Mouse (Mus musculus) adrenal gland, postnatal 36 days (tissue): ENCODE data around the gene Pard3. TPM values are rescaled to one million over a fixed set of nuclear protein-coding genes. Genes with fewer than 3 reads are reported as not detected.

Source experiments
- DNase-seq, 2 experiments: peaks; one replicate each; pipeline ENCODE4 v3.0.0; 2021; ENCODE audit warnings: mixed read lengths in 1 of 2
- total RNA-seq, 2 experiments: library from RNA; stranded (reverse); gene quantifications; 2 replicates each; pipeline ENCODE4 v1.2.3; 2021

Pard3 gene
- total RNA-seq, 2 experiments from 2014 or later = 40.4 to 41.3 TPM

DNA sequence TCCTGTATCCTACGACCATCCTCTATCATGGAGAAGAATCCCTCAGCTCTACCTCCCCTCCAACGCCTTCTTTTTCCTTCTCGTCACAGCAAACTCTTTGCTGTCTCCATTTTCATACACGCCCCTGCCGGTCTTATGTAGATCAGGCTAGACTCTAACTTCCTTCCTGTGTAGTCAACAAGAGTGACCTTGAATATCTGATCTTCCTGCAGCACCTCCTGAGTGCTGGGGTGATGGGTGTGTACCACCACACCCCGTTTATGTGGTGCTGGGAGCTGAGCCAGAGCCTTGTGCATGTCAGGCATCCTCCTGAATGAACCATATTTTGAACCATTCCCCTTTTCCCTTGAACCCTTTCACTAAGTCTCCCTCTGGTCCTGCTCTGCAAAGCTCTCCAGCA lies 372.3 kb downstream of the Pard3 start:
- DNase-seq = no peak

DNA sequence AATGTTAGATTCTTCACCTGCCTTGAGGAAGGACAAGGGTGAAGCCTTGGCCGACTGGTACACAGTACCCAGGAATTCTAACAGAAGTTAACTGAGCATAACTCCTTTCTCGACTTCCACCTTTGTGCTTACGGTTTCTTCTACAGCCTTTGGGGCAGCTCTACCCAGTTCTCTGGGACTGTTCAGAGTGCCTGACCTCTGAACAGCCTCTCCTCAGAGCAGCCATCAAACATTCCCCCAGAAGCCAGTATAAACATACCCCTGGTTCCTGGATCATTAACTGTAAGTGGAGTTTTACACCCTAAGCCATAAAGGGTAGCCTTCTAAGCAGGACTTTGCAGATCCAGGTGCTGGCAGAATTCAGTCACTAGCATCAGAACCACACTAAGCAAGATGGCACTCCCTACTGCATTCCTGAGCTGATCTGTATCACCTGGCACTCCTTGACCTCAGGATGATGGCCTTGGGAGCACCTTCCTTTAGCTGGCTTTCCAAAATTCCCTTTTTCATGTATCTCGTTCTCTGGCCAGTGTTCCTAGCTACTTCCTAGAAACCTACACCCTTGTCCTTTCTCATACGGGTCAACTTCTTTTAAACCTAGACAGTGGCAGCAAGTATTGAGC lies 374.0 kb downstream of the Pard3 start:
- no peak for DNase-seq

DNA sequence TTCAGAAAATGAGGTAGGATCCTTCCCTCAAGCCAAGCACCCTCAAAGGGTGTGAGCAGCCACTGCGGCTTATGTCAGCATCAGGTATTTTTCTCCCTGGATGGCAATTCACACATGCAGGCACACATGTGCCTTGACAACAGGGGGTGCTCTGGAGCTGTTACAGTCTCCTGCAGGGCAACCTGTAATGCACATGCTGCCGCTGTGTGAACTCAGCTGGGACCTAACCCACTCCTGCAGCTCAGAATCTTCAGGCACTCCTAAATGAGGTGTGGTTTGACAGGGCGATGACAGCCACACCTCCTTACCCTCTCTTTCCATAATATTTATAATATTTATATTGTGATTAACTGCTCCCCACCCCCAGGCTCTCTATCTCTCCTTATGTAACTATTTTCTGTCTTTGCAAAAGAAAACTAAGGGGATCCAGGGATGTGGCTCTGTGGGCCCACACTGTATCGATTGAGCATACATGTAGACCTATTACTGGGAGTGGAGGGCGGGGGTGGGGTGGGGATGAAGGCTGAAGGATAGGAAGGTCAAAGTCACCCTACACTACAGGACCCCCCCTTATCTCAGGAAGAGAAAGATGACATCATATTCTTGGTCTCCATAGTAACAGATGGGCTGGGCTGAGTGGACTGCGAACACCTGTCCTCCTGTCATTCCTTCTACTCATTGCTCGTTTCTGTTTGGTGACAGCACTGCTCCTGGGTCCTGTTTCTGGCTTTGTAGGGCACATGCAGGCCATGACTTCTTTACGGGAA lies 375.1 kb downstream of the Pard3 start:
- peak; percentile 2 to 26 for DNase-seq

DNA sequence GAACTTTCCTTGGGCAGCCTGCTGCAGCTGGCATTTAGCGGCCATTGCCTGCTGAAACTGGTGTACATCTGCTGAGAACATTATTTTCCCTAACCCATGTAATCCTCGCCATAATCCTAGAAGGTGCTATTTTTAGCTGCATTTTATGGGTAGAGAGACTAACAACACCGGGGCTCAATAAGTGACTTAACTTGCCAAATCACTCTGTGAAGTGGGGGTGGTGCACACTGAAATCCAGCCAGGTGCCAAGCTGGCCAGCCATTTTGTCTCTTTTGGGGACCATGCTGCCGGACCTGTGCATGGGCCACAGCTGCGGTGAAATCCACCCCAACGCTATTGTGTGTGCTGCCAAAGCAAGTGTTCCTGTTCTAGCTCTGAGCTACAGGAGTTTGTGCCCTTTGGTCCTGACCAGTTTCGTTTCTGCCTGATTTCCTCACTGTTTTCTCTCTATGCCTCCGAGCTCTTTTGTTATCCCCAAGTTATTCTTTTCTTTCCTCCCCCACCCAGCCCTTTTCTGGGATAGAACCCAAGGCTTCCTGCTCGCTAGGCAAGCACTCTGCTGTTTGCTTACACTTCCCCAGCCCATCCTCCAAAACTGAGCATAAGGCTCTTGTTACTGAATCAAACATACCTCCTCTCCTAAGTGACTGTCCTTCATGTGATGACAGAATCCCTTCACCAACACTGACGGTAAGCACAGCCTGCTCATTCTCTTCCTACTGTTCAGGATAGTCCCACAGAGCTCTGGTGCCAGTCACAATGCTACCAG lies 375.9 kb downstream of the Pard3 start:
- no peak for DNase-seq

DNA sequence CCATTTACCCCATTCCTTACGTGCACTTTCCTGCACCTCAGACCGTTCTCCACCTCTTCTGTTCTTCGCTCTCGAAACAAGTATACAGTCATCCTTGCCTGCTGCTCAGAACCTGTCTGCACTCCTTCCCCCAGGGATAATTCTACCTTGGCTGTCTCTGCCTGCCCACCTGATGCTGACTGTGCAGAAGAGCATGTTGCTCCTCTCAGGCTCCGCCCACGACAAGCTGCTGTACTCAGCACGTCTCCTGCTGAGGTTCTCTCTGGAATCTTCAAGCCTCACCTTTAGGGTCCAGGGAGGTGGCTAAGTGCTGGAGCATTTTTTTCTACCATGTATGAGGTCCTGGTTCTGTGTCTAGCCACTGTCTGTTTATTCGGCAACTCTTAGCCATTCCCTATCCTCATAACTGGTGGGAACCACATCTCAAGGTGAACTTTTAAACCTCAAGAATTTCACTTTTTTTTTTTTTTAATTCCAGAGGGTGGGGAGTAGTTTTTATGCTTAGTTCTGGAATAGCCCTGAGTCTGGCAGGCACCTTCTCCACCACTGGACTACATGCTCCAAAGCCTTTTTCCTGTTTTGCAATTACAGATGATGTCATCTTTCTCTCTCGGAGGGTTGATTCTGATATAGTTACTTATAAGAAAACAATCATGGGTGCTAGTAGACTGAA lies 376.6 kb downstream of the Pard3 start:
- DNase-seq = no peak

DNA sequence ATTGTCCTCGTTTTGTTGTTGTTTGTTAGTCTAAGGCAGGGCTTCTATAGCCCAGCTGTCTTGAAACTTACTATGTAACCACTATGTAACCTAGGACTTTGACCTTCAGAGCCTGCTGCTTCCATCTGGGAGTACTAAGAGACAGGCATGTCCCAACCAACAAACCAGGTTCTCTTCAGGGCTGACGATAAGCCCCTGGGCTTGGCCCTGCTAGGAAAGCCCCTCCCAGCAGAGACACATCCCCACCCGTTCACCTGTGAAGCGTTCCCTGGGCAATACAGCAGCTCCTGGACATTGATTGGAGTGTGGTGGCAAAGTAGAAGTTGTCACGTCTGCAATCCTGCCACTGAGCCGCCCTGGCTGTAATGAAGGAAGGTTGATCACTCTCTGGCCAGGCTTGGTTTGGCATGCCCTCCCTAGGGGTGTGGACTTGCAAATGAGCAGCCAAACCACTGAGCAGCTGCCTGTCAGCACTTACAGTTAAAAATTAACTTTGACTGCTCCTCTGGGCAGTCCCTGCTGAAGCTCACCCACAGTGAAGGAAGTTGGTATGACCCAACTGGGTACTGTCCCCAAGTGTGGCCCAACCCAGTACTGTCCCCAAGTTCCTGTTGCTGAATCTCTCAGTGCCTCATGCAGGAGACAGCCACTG lies 377.3 kb downstream of the Pard3 start:
- DNase-seq = peak; percentile 25 to 49

DNA sequence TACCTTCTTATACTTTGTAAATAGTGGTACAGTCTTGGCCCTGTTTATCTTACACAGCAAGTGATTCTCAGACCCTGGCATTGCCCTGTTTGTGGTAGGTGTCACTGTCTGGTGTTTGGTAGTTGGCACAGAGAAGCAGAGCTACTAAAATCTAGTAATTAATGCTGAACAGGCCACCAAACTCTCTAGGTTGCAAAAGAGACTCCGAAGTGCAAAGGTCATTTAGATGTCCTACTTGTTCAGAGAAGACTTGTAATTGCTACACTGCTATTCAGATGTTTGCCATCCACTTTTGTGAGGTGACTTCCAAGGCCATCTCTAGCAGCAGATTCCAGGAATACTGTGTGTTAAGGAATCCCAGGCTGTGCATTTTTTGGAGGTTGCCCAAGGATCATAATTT lies 383.7 kb downstream of the Pard3 start:
- no peak for DNase-seq

DNA sequence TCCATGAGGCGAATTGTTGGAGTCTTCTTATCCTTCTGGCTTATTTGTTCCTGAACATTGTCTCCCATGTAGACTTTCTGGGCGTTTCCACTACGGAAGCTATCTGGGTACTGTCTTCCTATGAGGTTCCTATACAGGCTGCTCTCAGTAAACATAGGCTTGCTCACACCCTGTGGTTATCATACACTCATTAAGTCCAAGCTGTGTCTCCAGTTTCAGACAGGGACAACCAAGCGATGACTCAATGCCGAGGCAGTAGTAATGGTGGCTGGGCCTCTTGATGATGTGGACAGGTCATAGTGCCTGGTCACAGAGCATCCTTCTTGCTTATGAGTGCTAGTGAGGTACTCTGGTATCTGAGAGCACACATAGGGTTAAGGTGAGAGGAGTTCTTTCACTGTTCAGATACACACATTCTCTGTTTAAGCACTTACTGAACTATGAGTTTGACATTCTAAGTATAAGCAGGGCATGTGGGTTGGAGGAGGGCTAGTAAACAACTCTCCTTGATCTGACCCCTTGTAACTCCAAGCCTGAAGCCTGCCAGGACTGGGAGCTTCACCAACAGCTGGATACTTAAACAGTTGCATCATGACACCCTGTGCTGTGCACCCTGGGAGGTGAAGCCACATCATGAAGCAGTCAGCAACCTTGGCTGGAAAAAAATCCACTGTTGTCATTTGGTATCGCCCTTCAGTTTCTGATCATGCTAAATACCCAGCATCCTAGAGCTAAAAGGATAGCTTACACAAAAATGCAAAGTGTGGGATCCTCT lies 385.6 kb downstream of the Pard3 start:
- DNase-seq = no peak

DNA sequence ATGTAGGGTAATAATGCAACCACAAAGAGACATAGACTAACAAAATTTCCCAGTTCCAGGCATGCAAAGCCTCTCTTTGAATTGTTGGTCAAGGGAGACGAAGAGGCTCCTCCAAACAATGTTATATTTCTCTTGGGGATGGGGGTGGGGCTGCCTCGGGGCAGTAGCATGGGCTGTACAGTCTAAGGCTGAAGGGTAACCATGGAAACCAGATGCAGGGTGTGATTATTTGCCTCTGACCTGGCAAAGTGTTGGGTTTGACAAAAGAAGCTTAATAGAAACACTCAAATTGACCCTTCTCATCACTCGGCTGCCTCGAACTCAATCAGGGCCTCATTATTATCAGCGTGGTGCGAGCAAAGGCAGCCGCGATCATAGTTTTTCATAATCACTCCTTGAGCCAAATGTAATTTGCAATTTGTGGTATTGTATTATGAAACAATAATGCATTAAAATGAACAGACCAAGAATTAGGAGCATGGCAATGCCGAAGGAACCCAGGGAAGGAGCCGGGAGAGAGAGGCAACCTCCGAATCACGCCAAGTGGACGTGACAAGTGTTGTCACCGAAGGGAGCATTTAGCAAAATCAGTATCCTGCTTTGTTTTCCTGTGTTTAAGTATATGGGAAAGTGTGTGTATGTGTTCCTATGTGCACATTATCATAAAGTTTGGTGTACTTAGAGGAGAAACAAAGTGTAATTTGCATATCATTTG lies 387.4 kb downstream of the Pard3 start:
- no peak for DNase-seq

DNA sequence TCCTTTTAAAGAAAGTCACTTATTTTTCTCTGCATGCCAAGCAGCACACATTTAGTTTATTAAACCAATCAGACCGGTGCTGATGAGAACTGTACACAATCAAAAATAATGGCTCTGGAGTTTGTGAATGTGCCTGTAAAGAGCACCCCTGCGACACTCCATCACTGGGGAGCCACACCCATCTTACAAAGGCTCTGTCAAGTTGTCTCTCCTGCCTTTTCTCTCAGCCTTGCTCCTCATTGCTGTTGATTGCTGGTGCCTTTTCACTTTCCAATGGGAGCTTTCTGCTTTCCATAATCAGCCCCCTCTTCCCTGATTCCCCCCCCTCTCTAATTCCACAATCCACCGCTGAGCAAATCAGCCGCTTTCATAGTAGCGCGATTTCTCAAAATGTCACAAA lies 388.7 kb downstream of the Pard3 start:
- DNase-seq = no peak

DNA sequence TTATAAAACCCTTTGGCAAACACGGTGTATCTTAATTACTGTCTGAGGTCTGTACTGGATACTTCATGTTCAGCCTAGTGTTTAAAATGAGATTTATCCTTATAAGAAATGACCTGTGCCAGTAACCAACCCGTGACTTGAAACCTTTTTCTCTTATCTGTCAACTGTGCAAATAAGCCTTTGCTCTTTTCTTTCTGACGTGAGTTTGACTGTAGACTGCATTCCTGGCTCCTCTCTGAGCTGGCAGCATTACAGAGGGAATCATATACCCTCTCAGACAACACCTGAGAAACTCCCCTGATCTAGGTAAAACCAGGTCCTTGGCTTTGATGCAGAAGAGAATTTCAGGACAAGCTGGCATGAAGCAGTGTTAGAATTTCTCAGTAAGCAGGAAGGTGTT lies 394.2 kb downstream of the Pard3 start:
- DNase-seq = no peak

DNA sequence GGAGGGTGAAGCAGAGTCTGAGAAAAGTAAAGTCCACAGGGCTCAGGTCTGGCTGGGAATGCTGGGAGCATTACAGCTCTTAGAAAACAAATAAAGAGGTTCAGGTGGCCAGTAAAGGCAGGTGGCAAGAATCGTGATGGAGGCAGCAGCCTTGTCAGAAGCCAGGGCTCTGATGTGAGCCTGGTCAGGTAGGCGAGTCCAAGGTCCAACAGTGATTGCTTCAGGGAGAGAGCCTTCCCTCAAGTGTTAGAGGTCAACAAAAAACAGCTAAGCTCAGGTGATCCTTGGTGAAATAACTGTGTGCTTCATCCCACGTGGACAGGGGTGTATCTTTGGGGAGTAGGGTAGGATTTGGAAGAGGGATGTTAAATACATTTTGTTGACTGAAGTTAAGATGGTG lies 397.5 kb downstream of the Pard3 start:
- DNase-seq = no peak

DNA sequence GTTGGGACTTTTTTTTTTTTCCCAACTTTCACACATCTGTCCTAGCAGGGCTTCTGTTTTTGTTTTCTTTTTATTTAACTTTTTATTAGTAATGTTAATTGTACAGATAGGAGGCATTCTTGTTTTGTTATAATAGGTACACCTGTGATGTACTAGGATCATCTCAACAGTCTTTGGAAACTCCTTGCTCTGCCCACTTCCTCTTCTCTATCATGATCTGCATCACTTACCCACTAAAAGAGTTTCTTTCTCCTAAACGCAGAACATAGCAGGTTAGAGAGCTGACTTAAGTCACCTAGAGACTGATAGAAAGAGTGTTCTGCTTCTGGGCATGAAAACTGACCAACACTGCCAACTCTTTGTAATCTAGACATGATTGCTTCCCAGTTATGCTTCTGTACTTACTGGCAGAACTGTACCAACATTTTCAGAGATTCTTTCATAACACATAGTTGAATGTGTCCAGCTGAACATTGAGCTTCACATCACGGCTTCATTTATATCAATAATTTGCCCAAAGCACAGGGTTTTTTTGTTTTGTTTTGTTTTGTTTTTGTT lies 398.8 kb downstream of the Pard3 start:
- no peak for DNase-seq

DNA sequence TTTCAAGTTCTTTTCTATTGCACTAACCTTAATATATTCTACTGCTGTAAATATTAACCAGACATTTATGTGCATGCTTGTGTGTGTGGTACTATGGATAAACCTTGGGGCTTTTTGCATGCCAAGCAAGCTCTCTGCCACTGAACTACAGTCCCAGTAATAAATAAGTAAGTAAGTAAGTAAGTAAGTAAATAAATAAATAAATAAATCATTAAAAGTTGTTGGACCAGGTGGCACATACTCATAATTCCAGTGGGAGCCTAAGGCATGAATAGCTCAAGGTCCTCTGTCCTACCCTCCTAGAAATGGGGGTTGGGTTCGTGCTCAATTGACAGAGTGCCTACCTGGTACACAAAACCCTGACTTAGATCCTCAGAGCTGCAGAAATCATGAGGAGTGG lies 400.6 kb downstream of the Pard3 start:
- no peak for DNase-seq

DNA sequence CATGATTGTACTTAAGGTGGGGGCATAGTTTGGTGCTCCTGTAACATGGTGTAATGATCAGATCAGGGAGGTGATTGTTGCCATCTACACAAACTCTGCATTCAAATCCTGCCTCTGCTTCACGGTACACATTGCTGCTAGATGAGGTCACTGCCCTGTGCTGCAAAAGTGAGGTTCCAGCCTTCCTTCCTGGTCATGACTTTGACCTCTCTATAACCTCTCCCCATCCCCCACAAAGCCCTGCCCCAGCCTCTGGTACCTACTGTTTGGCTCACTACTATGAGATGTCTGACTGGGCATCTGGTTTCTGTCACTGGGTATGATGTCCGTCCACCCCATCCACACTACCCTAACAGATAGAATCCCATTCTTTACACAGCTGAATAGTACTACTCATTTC lies 408.5 kb downstream of the Pard3 start:
- no peak for DNase-seq

DNA sequence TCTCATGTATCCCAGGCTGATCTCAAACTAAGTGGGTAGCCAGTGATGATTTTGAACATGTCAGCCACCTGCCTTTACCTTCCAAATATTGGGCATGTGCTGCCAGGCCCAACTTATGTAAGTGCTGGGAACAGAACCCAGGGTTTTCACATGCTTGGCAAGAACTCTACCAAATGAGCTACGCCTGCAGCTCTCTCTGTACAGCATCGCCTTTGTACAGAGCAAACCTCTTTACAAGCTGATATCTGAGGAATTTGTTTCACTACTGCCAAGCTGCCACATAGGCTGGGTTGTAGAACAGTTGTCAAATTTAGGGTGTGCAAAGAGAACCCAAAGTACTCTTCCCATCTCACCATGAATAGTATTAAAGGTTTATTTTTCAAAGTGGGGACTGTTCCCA lies 416.3 kb downstream of the Pard3 start:
- DNase-seq = no peak

DNA sequence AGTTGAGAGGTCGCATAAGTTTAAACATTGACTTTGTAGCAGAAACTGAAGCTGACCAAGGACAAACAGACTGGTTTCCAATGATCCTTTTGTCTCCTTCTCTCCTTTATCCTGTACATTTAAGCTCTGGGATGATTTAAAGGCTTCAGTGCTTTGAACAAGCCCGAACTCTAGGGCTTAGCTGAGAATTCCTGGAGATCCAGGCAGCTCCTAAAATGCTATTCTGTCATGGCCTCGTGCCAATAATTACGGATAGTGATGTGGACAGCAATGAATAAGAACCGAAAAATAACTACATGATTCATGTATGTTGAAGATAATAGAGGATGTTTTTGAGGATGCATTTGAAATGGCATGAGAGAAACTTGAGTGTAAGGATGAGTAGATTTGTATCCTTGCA lies 421.9 kb downstream of the Pard3 start:
- no peak for DNase-seq

DNA sequence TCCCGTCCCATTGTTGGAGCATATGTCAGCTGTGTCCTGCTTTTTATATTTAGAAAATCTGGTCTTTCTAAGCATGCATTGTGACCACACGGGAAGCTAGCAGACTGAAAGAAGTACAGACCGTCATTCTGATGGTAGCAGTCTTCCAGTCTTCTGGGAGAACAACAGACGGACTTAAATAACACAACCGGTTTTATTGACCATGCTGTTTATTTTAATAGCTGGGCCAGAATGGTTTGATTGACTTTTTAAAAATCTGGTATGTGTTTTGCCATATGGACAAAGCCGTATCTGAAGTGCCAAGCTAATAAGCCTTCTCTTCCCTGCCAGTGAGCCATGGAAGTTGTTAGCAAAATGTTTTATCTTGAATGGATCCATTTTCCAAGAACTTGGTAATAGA lies 428.3 kb downstream of the Pard3 start:
- no peak for DNase-seq

DNA sequence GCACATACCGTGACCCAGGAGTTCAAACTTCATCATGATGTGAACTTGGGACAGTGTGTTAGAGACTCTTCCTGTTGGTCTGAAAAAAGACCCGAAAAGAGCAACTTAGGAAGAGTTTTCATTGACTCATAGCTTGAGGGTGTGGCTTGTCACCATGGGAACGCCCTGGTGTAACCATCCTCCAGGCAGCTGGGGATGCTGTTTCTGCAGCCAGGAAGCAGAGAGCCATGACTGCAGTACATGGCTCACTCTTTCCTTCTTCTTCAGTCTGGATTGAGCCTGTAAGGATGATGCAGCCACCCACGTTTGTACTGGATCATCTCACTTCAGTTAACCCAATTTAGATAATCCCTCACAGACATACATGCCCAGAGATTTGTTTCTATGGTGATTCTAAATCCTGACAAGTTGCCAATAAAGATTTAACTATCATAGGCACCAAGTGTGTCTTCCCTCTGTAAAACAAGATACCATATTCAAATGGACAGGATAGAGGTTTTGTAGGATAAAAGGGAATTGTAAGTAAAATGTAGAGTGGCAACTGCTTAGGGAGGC lies 431.6 kb downstream of the Pard3 start:
- peak; percentile 18 to 38 for DNase-seq
